Mouse (Mus musculus) layer of hippocampus, adult 8-10 months (tissue): ENCODE measurements around the gene Ltf. TPM values are rescaled to one million over a fixed set of nuclear protein-coding genes. Genes with fewer than 3 reads are reported as not detected.

ENCODE experiments used
- DNase-seq, 2 experiments: peaks; one replicate each; pipeline ENCODE4 v3.0.0; 2022; ENCODE audit warnings: low spot score in 2 of 2
- total RNA-seq, 4 experiments: library from RNA; stranded (reverse); gene quantifications; 2 replicates each; pipeline ENCODE4 v1.2.4; 2022

The Ltf gene
- total RNA-seq, 4 experiments from 2014 or later, result not detected

DNA sequence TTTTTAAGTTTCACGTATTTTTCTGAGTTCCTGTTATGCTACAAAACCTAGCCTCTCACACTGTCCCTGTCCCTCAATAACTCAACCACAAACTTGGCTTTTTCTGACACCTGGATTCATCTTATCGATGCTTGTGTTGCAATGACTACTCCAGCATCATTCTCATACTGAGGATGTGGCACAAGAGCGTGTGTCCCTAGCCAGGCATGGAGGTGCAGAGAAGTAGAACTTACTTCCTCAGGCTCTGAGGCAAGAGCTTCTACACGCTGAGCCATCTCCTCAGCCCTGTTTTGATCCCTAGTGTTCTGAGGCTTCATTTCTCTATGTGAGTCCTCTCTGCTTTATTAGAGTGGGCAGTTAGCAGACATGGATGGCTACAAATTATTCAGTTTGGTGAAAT lies 14.6 kb downstream of the Ltf start:
- DNase-seq, result no peak

DNA sequence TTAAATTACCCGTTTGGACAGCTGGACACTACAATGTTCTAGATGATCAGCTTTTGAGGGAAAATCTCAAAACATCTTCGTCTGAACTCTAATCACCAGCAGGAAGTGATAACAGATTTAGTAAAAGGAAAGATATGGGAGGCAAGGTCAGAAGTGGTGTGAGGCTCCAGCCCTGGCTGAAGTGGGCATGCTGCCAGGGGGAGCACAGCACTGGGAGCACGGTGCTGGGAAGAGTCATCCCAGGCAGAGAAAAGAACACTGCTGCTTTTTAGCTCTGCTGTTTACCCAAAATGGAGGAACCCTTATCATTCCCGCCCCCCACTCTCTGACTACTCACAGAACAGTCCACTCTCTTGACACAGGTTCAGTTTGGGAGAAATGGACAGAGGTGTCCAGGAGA lies 20.9 kb downstream of the Ltf start:
- no peak for DNase-seq

DNA sequence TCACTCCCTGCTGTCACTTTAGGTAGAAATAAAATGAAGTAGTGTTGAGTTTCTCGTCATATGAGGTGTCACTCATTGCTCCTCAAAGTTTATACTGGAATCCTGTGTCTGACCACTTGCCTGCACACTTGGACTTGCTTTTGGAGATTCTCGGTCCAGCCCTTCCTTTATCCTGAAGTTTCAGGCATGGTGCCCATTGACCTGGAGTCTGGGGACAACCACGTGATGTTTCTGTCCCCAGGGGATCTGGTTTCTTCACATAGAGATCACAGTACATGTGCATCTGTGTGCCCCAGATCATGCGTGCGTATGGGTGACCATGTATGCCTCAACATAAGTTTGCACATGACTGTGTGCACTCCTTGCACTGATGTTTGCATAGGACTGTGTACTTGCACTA lies 23.2 kb downstream of the Ltf start:
- DNase-seq, result no peak

DNA sequence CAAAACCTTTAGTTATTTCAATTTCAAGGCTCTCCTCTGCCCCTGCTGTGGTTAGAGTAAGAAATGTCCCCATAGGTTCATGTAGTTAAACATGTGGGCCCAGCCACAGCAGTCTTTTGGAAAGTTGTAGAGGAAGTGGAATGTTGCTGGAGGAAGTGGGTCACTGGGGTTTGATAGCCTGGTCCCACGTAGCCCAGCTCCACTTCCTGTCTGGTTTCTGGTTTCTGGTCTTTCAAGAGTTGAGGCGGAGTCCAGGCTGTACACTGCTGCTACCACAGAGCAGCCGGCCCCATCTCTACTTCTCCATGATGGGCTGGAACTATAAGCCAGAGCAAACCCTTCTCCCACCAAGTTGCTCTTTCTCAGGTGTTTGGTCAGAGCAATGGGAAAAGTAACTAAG lies 27.2 kb downstream of the Ltf start:
- DNase-seq, result no peak

DNA sequence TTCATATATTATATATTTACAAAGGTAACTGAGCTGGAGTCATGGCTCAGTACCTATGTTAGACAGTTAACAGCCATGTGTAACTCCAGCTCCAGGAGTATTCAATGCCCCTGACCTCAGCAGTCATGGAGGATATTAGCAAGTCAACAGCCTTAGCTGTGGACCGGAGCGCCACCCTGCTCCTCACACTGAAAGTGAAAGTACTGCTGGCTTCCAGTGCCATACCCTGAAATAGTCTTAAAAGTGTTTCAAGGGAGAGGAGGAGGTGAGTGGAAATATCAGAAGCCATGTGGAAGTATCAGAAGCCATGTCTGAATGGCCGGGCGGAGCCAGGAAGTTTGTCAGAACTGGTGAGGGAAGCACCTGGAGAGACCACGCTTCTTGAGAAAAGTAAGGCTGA lies 28.2 kb downstream of the Ltf start:
- no peak for DNase-seq

DNA sequence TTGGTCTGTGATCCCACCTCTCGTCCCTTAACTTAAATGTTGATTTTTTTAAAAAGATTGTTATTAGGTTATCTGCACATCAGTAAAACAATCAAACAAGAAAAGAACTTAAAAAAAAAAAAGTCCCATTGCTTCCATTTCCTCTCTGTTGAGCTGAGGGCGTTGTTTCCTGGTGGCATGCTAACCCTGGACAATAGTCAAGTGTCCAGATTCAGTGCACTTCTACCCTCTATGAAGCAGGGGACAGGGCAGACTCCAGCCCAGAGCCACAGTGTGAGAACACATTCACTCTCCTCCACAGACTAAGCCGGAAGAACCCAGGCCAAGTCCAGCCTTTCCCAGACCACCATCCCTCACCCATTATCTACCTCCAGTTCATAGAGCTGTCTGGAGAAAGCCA lies 29.4 kb downstream of the Ltf start:
- DNase-seq, result no peak

DNA sequence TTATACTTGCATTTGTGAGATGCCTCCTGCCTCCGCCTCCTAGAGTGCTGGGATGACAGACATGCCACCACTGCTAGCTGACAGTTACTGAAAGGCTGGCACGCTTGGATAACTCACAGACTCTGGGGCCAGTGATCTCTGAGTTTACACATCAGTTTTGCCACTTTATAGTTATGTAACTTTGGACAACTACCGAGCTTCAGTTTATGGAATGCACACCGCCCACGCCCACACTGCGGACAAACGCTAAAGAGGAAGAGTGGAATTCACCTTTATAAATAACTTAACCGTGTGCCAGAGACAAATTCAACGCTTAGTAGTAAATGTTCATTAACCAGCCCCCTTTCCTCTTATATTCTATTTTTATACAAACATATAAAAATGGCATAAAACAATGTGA lies 35.9 kb downstream of the Ltf start:
- no peak for DNase-seq

DNA sequence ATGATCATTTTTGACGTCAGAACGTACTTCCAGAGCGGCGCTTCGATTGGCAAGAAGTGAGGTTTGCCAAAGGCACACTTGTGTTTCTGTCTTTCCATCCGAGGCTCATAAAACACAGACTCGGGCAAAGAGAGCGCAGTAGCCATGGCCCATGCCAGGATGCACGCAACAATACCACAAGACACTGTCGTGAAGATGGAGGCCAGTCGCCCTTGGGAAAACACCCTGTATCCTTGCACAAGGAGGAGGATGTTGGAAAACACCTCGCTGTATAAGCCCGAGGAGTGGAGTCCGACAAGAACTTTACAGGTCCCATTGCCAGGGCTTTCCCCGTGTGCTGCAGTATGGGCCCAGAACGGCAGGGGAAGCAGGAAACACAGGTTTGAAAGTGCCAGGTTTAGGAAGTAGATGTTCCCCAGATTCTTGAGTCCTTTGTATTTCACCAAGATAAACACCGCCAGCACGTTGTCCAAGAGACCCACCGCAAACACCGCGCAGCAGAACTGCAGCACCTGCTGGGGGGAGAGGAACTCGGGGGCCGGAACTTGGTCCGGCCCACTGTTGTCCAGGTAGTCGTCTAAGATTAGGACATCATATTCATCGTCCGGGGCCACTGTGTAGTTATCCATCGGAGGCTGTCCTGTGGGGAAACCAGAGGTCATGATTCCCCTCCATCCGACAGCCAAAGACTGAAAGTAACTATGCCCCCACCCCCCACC lies 36.9 kb downstream of the Ltf start:
- no peak for DNase-seq

DNA sequence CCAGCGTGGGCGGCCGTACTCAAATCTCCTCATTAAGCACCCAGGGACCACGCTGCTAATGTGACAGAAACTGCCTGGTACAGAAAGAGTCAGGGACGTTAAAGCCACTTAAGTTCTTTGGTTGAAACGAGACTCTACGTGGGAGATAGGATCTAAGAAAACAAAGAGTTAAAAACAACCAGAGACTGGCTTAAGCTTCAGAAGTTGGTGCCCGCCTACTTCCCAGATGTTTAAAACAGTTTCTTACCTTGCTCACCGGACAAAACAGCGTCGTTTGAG lies 37.4 kb downstream of the Ltf start:
- no peak for DNase-seq

DNA sequence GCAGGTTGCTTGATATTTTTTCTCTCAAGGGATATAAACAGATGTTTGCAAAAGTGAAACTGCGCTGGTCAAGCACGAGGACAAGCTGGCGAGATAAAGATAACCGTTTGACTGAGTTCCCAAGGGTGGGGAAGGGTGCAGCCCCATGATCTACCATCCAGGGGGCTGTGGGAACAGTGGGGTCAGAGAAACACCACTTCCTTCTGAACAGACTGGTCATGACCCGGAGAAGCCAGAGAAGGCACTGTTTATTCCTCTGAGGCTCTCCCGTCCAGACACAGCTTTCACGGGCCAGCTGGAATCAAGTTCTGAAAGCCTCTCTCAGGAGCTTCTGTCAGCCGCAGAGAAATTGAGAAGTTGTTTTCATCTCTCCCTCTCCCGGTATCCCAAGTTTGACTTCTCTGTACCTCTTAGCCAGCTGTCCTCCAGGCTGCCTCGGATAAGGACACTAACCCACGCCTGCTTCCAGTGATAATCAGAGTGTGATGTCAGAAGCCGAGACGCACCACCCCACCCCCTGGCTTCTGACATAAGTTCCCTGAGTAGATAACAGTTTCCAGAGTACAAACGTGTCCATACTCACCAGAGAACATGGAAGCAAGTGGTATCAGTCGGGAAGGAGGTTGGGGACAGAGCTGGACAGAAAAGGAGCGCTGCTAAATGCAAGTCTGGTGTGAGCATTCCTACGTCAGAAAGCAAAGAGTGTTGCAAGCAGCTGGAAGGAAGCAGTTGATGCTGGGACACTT lies 37.9 kb downstream of the Ltf start, which contains the start of gene Ccrl2:
Gene Ccrl2 (minus strand): TSS at position 722 of the 746 bp plus-strand sequence.
- no peak for DNase-seq

DNA sequence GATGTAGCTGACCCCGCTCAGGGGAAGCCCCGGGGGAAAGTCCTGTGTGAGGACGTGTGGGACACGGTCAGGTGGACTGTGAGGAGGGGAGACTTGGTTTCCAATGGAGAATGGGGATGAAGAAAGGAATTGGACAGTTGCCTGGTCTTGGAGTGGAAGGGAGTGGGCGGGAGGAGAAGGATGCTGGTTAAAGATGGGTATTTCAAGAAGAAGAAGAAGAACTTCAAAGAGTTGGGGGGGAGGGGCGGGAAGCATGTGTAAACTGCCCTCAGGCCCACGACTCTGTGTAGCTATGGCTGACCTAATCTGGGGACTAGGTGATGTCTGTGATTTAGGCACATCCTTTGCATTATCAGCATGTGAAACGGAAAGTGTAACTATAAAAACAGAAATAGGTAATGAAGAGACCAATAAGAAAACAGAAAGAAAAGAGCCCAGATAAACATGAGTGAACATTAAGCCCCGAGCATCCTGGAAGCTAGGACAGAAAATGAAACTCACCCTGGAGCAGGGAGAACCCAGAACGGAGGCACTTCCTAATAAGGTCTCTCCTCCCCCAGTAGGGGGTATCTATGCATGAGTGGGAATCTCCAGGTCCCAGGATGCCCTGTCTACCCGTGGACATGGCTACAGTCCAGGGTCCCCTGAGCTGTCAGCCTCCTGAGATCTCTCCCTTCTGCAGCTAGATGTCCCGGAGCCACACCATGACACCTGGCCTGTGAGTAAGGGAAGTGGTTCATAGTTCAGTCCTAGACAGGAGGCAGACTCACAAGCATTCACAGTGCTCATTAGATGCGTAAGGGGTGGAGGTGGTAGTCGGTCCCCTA lies 38.7 kb downstream of the Ltf start:
- DNase-seq, result no peak

DNA sequence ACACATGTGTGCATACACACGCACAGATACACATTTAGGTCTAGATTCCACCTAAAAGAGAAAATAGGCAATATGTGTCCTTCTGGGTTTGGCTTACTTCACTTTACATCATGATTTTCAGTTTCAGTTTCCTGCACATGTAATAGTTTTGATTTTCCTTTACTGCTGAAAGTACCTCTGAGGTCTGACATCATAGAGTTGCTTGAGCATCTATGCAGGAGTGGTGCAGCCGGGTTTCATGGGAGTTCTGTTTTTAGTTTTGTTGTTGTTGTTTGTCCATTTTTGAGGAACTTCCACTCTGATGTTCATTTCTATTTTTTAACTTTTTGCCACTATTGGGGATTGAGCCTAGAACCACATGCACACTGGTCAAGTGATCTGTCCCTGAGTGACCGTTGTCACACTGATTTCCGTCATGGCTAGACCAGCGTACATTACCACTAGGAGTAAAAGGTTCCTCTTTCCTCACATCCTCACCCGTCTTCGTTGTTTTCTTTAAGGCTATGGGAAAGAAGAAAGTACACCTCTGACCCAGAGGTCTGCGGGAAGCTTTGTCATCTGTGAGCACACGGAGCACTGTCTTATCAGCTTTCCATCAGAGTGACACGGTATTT lies 40.0 kb downstream of the Ltf start:
- no peak for DNase-seq

DNA sequence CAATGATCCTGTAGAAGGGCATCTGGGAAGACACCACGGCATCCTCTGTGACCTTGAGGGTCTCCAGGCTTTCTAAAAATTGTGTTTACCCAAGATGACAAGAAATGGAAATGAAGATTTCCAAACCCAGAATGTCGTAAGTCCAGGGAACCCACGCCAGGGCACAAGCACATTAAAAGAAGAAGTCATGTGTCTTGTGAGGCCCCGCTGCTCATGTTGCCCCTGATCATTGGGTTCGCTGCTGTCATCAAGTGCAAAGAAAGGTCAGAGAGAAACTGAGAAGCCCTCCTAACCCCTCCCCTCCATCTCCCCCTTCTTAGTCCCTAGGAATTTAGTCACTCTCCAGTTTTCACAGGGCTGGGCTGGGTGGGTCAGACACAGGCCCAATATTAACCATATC lies 43.8 kb downstream of the Ltf start:
- no peak for DNase-seq

DNA sequence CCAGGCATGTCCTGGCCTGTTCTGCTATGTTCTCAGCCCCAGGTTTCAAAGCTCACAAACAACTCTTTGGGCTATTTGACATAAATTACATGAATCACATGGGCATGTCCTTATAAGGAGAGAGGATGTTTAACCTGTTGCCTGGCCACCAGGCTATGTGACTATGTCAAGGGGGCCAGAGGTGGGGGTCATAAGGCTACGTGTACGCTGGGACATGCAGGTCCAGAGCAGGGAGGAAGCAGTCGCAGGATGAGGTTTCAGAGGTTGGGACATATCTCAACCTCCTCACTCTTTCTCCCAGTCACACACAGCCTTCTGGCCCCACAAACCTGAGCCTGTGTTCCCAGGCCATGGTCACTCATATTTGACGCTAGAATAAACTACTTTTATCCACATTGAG lies 48.0 kb downstream of the Ltf start:
- no peak for DNase-seq

DNA sequence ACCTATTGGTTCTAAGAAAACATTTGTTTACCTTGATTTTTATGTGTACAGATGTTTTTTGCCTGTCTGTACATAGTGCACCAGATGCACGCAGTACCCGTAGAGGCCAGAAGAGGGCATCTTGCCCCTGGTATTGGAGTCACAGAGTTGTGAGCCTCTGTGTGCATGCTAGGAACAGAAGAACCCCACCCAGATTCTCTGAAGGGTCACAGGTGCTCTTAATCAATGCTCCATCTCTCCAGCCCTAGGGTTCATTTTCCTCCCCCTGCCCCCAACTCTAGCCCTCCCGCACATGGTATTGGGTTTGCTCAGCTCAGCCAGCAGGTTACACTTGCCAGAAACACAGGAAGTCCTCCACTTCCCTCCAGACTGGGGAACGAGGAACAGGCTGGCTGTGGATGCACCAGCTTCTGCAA lies 51.5 kb downstream of the Ltf start:
- DNase-seq, result peak in 1 of 2 experiments; percentile 23

DNA sequence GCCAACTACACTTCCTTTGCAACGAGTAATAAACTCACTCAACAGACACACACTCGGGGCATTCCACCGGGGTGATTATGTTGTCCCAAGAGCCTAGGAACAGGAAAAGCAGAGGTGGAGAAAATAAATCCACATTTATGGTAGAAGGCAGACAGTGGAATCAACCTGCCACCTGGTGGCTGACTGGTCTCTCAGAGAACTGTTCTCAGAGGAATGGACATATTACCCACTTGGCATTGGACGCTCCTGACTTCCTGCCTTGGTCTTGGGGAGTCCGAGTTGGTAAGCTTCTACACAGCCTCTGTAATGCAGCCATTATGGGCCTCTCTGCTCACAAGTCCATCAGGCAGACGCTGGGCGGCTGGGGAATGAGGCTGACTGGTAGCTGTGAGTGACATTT lies 53.1 kb downstream of the Ltf start:
- DNase-seq, result peak in 1 of 2 experiments; percentile 32

DNA sequence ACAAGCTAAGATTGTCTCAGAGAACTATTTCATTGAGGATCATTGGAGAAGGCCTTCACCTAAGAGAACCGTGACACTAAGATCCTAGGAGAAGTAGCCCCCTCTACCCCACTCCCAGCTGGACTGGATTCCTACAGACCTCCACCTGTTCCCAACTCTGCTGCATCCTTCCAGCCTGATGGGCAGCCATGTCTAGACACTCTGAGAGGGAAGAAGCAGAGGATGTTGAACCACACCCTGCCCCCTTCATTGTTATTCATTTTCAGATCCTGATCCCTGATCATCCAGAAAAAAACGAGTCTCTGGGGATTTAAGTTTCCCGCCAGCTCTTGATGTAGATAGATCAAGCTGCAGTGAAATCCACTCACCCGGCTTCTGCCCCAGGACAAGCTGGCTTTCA lies 53.9 kb downstream of the Ltf start:
- no peak for DNase-seq

DNA sequence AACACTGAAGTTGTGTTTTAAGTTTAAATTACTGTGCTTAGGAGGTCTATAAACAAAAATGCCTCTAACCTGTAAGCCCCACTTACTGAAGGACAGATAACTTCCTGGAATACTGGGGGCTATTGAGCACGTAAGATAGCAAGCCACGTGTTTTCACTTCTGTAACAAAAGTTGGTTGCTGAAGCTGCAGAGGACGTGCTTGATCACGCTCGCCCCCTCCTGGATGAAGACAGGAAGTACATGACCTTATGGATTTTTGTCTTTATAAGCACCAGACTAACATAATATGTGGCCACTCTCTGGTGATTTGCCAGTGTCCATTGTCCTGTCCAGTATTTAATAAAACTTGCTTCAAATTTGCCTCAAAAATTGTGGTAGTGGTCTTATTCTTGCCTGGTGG lies 58.7 kb downstream of the Ltf start:
- DNase-seq, result no peak

DNA sequence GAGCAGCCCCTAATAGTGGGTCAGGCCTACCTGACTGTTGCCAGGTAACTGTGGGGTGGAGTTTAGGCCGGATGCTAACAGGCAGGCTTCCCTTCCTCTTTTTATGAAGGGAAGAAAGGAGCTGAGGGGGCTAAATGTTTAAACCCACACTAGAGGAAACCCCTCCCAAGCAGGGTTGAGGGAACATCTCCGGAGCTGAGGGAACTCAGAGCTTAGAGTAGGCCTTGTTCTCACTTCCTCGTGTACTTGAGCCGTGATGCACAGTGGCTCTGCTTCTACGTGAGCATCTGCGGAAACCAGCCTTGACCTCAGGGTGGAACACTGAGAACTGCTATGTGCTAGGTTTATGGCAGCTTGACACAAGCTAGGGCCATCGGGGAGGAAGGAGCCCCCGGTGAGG lies 61.7 kb downstream of the Ltf start:
- DNase-seq, result no peak

DNA sequence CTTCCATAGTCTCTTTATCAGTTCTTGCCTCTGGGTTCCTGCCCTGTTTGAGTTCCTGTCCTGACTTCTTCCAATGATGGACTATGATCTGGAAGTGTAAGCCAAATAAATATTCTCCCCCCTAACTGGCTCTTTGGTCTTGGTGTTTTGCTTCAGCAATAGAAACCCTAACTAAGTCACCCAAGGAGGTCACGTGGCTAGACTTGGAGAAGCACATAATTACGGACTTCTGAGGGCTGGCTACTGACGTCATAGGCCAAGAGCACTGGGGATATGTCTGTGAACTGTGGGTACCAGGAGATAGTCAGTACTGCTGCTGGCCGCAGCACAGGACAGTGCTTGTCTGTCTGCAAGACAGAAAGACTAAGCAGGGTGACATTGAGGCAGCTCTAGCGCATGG lies 62.7 kb downstream of the Ltf start:
- DNase-seq, result no peak

DNA sequence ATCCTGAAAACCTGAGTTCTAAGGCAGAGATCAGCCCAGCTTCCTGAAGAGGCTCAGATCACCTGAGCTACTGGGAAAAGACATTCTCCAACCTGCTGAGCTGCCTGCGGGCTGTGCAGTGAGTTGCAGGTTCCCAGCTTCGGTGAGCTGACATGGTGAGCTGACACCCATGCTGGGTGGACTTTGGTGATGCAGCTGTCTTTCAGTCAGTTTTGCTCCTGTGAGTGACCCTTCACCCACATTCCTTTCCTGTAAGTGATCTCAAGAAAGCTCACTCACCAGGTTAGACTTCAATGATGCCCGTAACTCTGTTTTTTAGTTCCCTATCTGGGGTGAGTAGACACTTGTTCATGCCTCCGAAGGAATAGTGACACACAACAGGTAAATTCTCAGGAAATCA lies 66.3 kb downstream of the Ltf start:
- no peak for DNase-seq

DNA sequence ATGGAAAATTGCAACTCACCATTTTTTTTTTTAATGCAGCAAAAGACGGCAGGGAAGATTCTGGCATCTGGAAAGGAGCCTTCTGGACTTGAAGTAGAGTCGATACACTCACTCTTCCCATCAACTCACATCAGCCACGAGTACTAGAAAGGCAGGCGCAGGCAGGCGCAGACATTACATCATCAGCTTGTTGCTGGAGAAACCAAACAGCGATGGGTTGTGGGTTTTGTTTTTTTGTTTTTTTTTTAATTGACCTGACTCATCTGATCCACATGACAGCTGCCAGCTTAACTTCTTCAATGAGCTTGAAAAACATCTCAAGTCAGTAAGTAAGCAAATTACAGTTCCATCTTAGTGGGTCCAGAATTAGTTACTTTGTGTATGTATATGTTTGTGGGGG lies 67.1 kb downstream of the Ltf start:
- no peak for DNase-seq
